Mouse (Mus musculus) frontal cortex, adult 2 months (tissue): ENCODE results near the gene Gm20604. TPM values are rescaled to one million over a fixed set of nuclear protein-coding genes. Genes with fewer than 3 reads are reported as not detected.

ENCODE experiments used
- DNase-seq, 2 experiments: peaks; one replicate each; pipeline ENCODE4 v3.0.0; 2022; ENCODE audit warnings: low spot score in 1 of 2; ENCODE audit errors: extremely low spot score in 1 of 2
- polyA plus RNA-seq: library from polyadenylated mRNA; depleted of rRNA; stranded (reverse); fragments of >200 nt; gene quantifications from 2 replicates; pipeline ENCODE4 v1.2.3, GENCODE M21; 2012

The Gm20604 gene
- polyA plus RNA-seq, 1 experiment, result 28.2 TPM

GRCm38 (mm10) chr12:102710851-102711375 lies 47.6 kb downstream of the Gm20604 start:
- DNase-seq, result no peak

GRCm38 (mm10) chr12:102709896-102710295 lies 48.6 kb downstream of the Gm20604 start:
- no peak for DNase-seq

- no peak for DNase-seq
Measured at GRCm38 (mm10) chr12:102708220-102708619, 50.3 kb downstream of the Gm20604 start.

GRCm38 (mm10) chr12:102706833-102707463 lies 51.5 kb downstream of the Gm20604 start:
- no peak for DNase-seq

GRCm38 (mm10) chr12:102705906-102706640 lies 52.4 kb downstream of the Gm20604 start:
- DNase-seq, result peak in 1 of 2 experiments; percentile 53

- peak; percentile 75 to 94 for DNase-seq
Measured at GRCm38 (mm10) chr12:102705216-102705871, 53.1 kb downstream of the Gm20604 start.

GRCm38 (mm10) chr12:102704457-102705198 lies 53.8 kb downstream of the Gm20604 start, which contains the start of gene Itpk1:
TSS of gene Itpk1 (minus strand) at chr12:102704930.
- peak in 1 of 2 experiments; percentile 43 for DNase-seq

GRCm38 (mm10) chr12:102703921-102704408 lies 54.5 kb downstream of the Gm20604 start:
- DNase-seq, result no peak

- DNase-seq, result no peak
Measured at GRCm38 (mm10) chr12:102703441-102703840, 55.0 kb downstream of the Gm20604 start.

GRCm38 (mm10) chr12:102703111-102703412 lies 55.4 kb downstream of the Gm20604 start:
- DNase-seq, result peak in 1 of 2 experiments; percentile 70

GRCm38 (mm10) chr12:102702356-102703110 lies 55.9 kb downstream of the Gm20604 start:
- peak in 1 of 2 experiments; percentile 92 for DNase-seq

GRCm38 (mm10) chr12:102701691-102702207 lies 56.7 kb downstream of the Gm20604 start:
- DNase-seq, result no peak

- DNase-seq, result no peak
Measured at GRCm38 (mm10) chr12:102700453-102700852, 58.0 kb downstream of the Gm20604 start.

- DNase-seq, result no peak
Measured at GRCm38 (mm10) chr12:102699156-102699555, 59.3 kb downstream of the Gm20604 start.

GRCm38 (mm10) chr12:102698089-102698684 lies 60.3 kb downstream of the Gm20604 start:
- DNase-seq, result no peak

- no peak for DNase-seq
Measured at GRCm38 (mm10) chr12:102697381-102697780, 61.1 kb downstream of the Gm20604 start.

GRCm38 (mm10) chr12:102696635-102697354 lies 61.7 kb downstream of the Gm20604 start:
- no peak for DNase-seq
